Mouse (Mus musculus) MEL-GATA-1-ER (cell line): ENCODE data around the gene Gpx1.
"Not testable (repeated sequence)": the region's sequence is repeated elsewhere in the genome, so short reads cannot be mapped to it uniquely, and the experiment has no call there.

ENCODE experiments used
- DNase-seq: peaks from one replicate; pipeline ENCODE4 v3.0.0-alpha.2; 2012; ENCODE audit warnings: low read depth; ENCODE audit errors: extremely low read depth

Gene Gpx1

GRCm38 (mm10) chr9:108338886-108339781 is at the start of gene Gpx1:
Gene Gpx1, plus strand, starts transcription at chr9:108338903.
- peak; percentile 95 for DNase-seq

- DNase-seq: no peak
Observed at GRCm38 (mm10) chr9:108289347-108289746, 49.4 kb upstream of the Gpx1 start.

- peak; percentile 97 for DNase-seq
Observed at GRCm38 (mm10) chr9:108290016-108290750, 48.5 kb upstream of the Gpx1 start, which contains the start of gene Nicn1. Gene Nicn1, plus strand, starts transcription at chr9:108290429.

GRCm38 (mm10) chr9:108290773-108291172 is 47.9 kb upstream of the Gpx1 start:
- DNase-seq: no peak

- no peak for DNase-seq
Observed at GRCm38 (mm10) chr9:108296453-108297355, 42.0 kb upstream of the Gpx1 start, which contains the start of gene Amt. Gene Amt, plus strand, starts transcription at chr9:108296853.

- no peak for DNase-seq
Observed at GRCm38 (mm10) chr9:108301853-108302252, 36.9 kb upstream of the Gpx1 start.

GRCm38 (mm10) chr9:108304716-108305115 is 34.0 kb upstream of the Gpx1 start:
- DNase-seq: no peak

- DNase-seq: no peak
Observed at GRCm38 (mm10) chr9:108305170-108305569, 33.5 kb upstream of the Gpx1 start.

- peak; percentile 100 for DNase-seq
Observed at GRCm38 (mm10) chr9:108305629-108306520, 32.8 kb upstream of the Gpx1 start, which contains the start of the genes Rhoa and Tcta. Gene Rhoa, plus strand, starts transcription at chr9:108306129. Gene Tcta, minus strand, starts transcription at chr9:108306160.

GRCm38 (mm10) chr9:108306571-108306980 is 32.1 kb upstream of the Gpx1 start:
- no peak for DNase-seq

- DNase-seq: no peak
Observed at GRCm38 (mm10) chr9:108307021-108307807, 31.5 kb upstream of the Gpx1 start.

GRCm38 (mm10) chr9:108308141-108308540 is 30.6 kb upstream of the Gpx1 start:
- DNase-seq: no peak

GRCm38 (mm10) chr9:108317572-108317971 is 21.1 kb upstream of the Gpx1 start:
- DNase-seq: no peak

GRCm38 (mm10) chr9:108318462-108318861 is 20.2 kb upstream of the Gpx1 start:
- DNase-seq: no peak

- DNase-seq: not testable (repeated sequence)
Observed at GRCm38 (mm10) chr9:108322054-108322453, 16.6 kb upstream of the Gpx1 start.

GRCm38 (mm10) chr9:108324784-108325183 is 13.9 kb upstream of the Gpx1 start:
- DNase-seq: no peak

- DNase-seq: no peak
Observed at GRCm38 (mm10) chr9:108325811-108326210, 12.9 kb upstream of the Gpx1 start.

GRCm38 (mm10) chr9:108337848-108338550 is 704 bp upstream of the Gpx1 start:
- no peak for DNase-seq

- DNase-seq: no peak
Observed at GRCm38 (mm10) chr9:108338551-108338885, 185 bp upstream of the Gpx1 start.
